Mouse (Mus musculus) lung, adult 2 months (tissue): Measurements from ENCODE around the gene Adam1b.
A peak's percentile ranks its signal among the peaks of the same experiment; 100 is the strongest.

Experiments used
- CTCF ChIP-seq: fragments of 200-500 bp; IDR thresholded peaks from 2 replicates; pipeline ENCODE4 v1.5.1; 2011; ENCODE audit warnings: mild to moderate bottlenecking, low read length, control low read depth; ENCODE audit not compliant: insufficient read depth
- POLR2A ChIP-seq: fragments of 200-500 bp; IDR thresholded peaks from 2 replicates; pipeline ENCODE4 v1.6.1; 2011; ENCODE audit warnings: low read depth, mild to moderate bottlenecking, control low read depth, low read length, borderline replicate concordance; ENCODE audit errors: extremely low read depth

DNA sequence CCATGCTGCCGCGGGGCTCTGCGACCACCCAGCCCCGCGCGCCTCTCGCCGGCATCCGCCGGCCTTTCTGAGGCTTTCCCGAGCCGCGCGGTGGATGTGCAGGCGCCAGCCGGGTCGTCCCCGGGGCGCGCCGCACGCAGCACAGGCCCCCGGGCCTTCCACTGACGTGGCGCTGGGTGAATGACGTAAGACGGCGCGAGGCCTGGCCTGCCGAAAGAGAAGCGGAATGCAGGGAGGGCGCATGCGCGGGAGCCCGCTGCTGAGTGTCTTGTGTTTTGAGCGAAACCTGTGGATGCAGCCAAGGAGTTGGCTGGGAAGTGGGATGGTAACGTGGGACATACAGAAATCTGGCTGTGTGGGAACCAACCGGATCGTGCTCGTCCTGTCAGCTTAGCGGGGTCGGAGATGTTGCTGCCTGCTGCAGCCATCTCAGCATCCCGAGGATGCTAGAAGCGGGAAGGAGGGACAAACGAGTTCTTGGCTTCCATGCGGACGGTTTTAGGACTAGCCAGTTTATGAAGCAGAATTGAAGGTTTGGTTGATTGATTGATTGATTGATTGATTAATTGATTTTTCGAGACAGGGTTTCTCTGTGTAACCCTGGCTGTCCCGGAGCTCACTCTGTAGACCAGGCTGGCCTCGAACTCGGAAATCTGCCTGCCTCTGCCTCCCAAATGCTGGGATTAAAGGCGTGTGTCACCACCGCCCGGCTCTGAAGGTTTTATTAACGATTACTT, 42.7 kb upstream of the Adam1b start, which contains the start of gene Mapkapk5:
- TF ChIP-seq CTCF (no peak), POLR2A (peak; percentile 70; the same call in 1 of the 2 replicates)
